Mouse (Mus musculus) G1E (cell line): Measurements from ENCODE around the gene Siglece. TPM values are rescaled to one million over a fixed set of nuclear protein-coding genes. Genes with fewer than 3 reads are reported as not detected.
"Not testable (repeated sequence)": the region's sequence is repeated elsewhere in the genome, so short reads cannot be mapped to it uniquely, and the experiment has no call there.

Experiments used
- ATAC-seq: 2 replicates; pipeline ENCODE4 v1.8.0; 2016; ENCODE audit warnings: mild to moderate bottlenecking; ENCODE audit not compliant: insufficient number of reproducible peaks, poor library complexity, low FRiP score, severe bottlenecking; ENCODE audit errors: extremely low read depth
- DNase-seq: peaks from one replicate; pipeline ENCODE4 v3.0.0; 2012; ENCODE audit warnings: low spot score
- H3K27me3 ChIP-seq: 2 replicates; pipeline ENCODE4 v1.6.1; 2012; ENCODE audit warnings: mild to moderate bottlenecking, low read length, inconsistent platforms; ENCODE audit not compliant: insufficient read depth
- H3K36me3 ChIP-seq: replicated peaks from 2 replicates; pipeline ENCODE3; 2012; ENCODE audit warnings: mild to moderate bottlenecking, inconsistent platforms
- H3K4me1 ChIP-seq: 2 replicates; pipeline ENCODE4 v1.6.1; 2012; ENCODE audit warnings: low read depth, low read length, inconsistent platforms, mixed read lengths; ENCODE audit not compliant: insufficient read depth
- H3K4me3 ChIP-seq: 2 replicates; pipeline ENCODE4 v1.5.1; 2012; ENCODE audit warnings: low read depth, mild to moderate bottlenecking, inconsistent platforms, low read length, moderate library complexity, mixed read lengths
- H3K9me3 ChIP-seq: replicated peaks from 2 replicates; pipeline ENCODE4 v1.6.1; 2012; ENCODE audit warnings: inconsistent platforms
- CTCF ChIP-seq: IDR thresholded peaks from 2 replicates; pipeline ENCODE4 v1.5.1; 2012; ENCODE audit warnings: low read depth, low read length, inconsistent platforms, mixed read lengths
- GATA1 ChIP-seq: IDR thresholded peaks from 2 replicates; pipeline ENCODE4 v1.6.1; 2012; ENCODE audit warnings: borderline replicate concordance, low read length, inconsistent platforms, mixed read lengths
- GATA2 ChIP-seq: IDR thresholded peaks from 2 replicates; pipeline ENCODE4 v1.6.1; 2012; ENCODE audit warnings: low read depth, low read length, inconsistent platforms, borderline replicate concordance
- POLR2AphosphoS5 ChIP-seq: IDR thresholded peaks from 2 replicates; pipeline ENCODE4 v1.6.1; 2012; ENCODE audit warnings: low read depth, low read length, inconsistent platforms; ENCODE audit not compliant: insufficient replicate concordance
- TAL1 ChIP-seq: conservative IDR thresholded peaks from 2 replicates; pipeline ENCODE4 v1.6.1; 2012; ENCODE audit warnings: low read depth, low read length, inconsistent platforms, mixed read lengths
- polyA plus RNA-seq: library from polyadenylated mRNA; stranded (reverse); fragments of >175 nt; gene quantifications from 2 replicates; pipeline ENCODE4 v1.2.3, GENCODE M21; 2012
- total RNA-seq, 2 experiments: library from RNA; stranded (forward) in 1 of 2; stranded (reverse) in 1 of 2; fragments of 200-1000 nt in 1 of 2; fragments of >200 nt in 1 of 2; fragmentation: Nextera tagmentation in 1 of 2; gene quantifications; 2 replicates each; pipeline ENCODE4 v1.2.3; 2014 to 2017

Siglece gene
- total and polyA plus RNA-seq, 3 experiments: 0.05 TPM; not detected in 2

DNA sequence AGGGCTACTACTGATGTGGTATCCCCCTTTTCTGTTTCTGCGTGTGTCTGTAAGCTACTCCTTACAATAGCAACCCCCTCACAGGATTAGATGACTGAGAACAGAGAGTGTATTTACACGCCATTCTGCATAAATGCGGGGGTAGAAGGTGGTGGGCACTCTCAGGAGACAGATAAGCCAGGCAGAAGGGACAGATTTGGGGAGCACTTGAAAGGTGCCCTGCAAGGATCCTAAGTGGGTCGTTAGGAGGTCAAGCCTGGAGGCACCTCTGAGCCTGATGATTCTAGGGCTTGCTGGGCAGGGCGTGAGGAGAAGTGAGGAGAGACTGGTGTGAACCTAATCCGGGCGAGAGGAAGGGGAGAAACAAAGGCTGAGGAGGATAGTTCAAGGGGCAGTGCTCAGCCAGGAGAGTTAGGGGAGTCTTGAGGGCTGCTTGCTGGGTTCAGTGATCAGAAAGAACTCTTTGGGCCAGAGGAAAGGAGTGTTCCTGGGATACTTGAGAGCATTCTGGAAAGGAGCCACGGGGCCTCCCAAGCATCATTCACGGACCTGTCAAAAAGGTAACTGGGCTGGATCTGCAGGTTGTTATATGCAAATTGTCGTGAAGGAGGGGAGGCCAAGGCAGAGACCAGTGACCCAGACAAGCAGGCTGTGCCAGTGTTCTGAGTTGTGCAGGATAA, 12.8 kb upstream of the Siglece start:
- DNase-seq (no peak), ATAC-seq (no peak)
- peaks cover 46% of the 10 kb centered on the region for H3K36me3 ChIP-seq
- H3K27me3 ChIP-seq: no peaks in the 10 kb centered on the region
- no peak for TF ChIP-seq GATA1
- TF ChIP-seq POLR2AphosphoS5: no peak
- TF ChIP-seq CTCF: no peak
- TF ChIP-seq GATA2: no peak
- TF ChIP-seq TAL1: no peak
- 0 out of 2 replicates have a peak, but pooled peaks cover 5% of the 10 kb centered on the region for H3K9me3 ChIP-seq
- H3K4me3 ChIP-seq: peak overlapping the region; percentile 75
- peaks cover 27% of the 10 kb centered on the region for H3K4me1 ChIP-seq

- Histone ChIP-seq H3K9me3 (0 out of 2 replicates have a peak, but pooled peaks cover 5% of the 10 kb centered on the region), H3K36me3 (peaks cover 39% of the 10 kb centered on the region), H3K4me3 (peak within 1 kb of the TSS; percentile 75), H3K4me1 (peaks cover 27% of the 10 kb centered on the region), H3K27me3 (no peaks in the 10 kb centered on the region)
- DNase-seq (peak; percentile 81), ATAC-seq (peak; percentile 99)
- TF ChIP-seq TAL1 (no peak), GATA1 (no peak), POLR2AphosphoS5 (no peak), GATA2 (no peak), CTCF (no peak)
Observed at GRCm38 (mm10) chr7:43671809-43672580, 12.0 kb upstream of the Siglece start, which contains the start of gene Ctu1. Ctu1 (plus strand) TSS chr7:43672016.

DNA sequence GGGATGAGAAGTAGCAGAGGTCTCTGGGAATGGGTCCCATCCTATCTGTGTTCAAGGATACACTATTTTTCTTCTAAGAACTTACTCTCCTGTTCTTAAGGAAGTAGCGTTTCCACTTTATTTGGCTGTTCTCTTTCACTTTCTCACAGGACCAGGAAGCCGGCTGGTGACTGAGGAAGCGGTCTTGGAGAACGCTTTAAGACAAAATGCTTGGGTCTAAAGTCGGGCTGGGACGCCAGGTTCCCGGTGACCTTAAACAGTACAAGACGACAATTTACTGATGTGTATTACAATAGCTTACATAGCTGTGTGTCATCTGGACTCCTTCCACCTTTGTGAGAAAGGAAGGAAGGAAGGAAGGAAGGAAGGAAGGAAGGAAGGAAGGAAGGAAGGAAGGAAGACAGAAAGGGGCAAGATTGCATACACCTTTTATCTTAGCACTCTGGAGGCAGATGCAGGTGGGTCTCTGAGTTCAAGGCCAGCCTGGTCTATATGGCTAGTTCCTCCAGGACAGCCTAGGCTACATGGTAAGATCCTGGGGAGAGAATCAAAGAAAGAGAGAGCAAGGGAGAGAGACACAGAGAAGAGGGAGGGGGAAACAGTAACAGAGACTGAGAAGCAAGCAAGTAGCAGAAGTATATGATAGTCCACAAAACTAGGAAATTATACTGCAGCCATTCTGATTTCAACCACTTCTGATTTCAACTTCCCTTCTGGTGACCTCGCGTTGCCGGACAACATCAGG, 11.3 kb upstream of the Siglece start:
- TF ChIP-seq TAL1 (no peak), GATA1 (no peak), CTCF (no peak), POLR2AphosphoS5 (no peak), GATA2 (no peak)
- ATAC-seq: no peak; the same call in 1 of the 2 replicates
- H3K4me1 ChIP-seq: peaks cover 27% of the 10 kb centered on the region
- H3K27me3 ChIP-seq: peaks cover 3% of the 10 kb centered on the region; the same call in 1 of the 2 replicates
- H3K36me3 ChIP-seq: peaks cover 31% of the 10 kb centered on the region
- DNase-seq: no peak
- H3K9me3 ChIP-seq: 0 out of 2 replicates have a peak, but pooled peaks cover under 1% of the 10 kb centered on the region
- peak overlapping the region; percentile 75 for H3K4me3 ChIP-seq

GRCm38 (mm10) chr7:43668582-43668981, 8.6 kb upstream of the Siglece start:
- H3K4me3 ChIP-seq: no peak overlapping the region
- H3K27me3 ChIP-seq: peaks cover 3% of the 10 kb centered on the region; the same call in 1 of the 2 replicates
- H3K9me3 ChIP-seq: no peaks in the 10 kb centered on the region
- H3K4me1 ChIP-seq: peaks cover 19% of the 10 kb centered on the region
- no peak for DNase-seq
- TF ChIP-seq POLR2AphosphoS5: no peak
- TF ChIP-seq GATA2: no peak
- TF ChIP-seq TAL1: no peak
- TF ChIP-seq CTCF: no peak
- TF ChIP-seq GATA1: no peak
- H3K36me3 ChIP-seq: peaks cover 6% of the 10 kb centered on the region
- ATAC-seq: no peak

DNA sequence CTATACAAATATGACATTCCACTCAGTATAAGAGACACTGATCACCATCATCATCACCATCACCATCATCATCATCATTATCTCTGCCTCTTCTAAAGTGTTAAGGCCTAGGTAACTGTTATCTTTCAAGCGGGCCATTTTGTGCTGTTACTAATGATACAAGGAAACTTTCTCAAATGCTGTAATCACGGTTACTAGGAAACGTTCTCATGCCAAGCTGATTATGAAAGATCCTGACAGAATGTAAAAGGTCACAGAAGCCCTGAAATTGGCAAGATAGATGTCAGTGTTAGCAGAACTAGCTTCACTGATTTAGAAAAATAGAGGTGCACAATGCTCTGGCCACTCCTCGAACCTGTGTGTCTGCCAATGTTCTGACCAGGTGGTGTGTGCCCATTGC, 7.3 kb upstream of the Siglece start:
- not testable (repeated sequence) for H3K9me3 ChIP-seq, H3K36me3 ChIP-seq, DNase-seq, H3K27me3 ChIP-seq, H3K4me1 ChIP-seq, ATAC-seq, H3K4me3 ChIP-seq

DNA sequence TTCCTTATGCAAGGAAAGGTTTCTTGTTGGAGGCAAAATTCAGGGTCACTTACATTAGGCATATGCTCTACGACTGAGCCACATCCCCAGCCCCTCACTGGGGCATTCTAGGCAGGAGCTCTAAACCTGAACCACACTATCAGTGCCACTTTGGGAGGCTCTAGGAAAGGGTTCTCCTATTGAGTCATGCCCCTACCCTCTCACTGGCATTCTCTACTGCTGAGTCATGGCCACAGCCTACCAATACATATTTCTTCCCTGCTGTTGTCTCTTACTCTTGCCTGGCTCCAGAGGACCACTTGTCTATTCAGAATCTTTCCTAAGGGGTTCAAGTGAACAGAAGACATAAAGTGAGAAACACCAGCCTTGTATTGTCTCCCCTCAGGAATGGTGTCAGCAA, 2.8 kb upstream of the Siglece start:
- peaks cover 15% of the 10 kb centered on the region for H3K27me3 ChIP-seq
- no peaks in the 10 kb centered on the region for H3K4me1 ChIP-seq
- no peak for ATAC-seq
- no peaks in the 10 kb centered on the region for H3K9me3 ChIP-seq
- no peaks in the 10 kb centered on the region for H3K36me3 ChIP-seq
- H3K4me3 ChIP-seq: no peak overlapping the region
- DNase-seq: no peak
- TF ChIP-seq GATA1: no peak
- no peak for TF ChIP-seq TAL1
- TF ChIP-seq GATA2: no peak
- no peak for TF ChIP-seq POLR2AphosphoS5
- TF ChIP-seq CTCF: no peak
